Mouse (Mus musculus): ENCODE data around the gene Epc2. TPM values are rescaled to one million over a fixed set of nuclear protein-coding genes. Genes with fewer than 3 reads are reported as not detected.

Epc2 gene
- total RNA-seq, 1 experiment = 27.5 TPM

DNA sequence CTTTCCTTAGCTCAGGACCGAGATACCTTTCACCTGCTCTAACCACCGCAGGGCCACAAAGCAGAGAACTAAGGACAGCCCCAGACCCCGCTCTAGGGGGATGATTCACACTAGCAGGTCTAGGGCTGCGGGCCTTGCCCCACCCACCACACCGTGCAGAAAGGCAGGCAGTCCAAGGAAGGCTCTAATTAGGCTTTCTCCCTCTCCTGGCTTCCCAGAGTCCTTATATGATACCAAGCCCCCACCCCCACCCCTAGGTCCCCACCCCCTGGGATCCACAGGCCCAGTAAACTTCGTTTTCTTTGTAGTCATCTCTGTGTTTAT, 119.5 kb downstream of the Epc2 start:
- Histone ChIP-seq H3K27ac (ENCODE audit: insufficient read depth, low read depth, low read length, poor library complexity, severe bottlenecking) (no peak overlapping the region), H3K9me3 (ENCODE audit: control insufficient read depth, insufficient read depth, low read depth, low read length) (no peaks in the 10 kb centered on the region), H3K9ac (ENCODE audit: insufficient read depth, low read depth, low read length, poor library complexity, severe bottlenecking) (no peak overlapping the region), H3K4me3 (ENCODE audit: insufficient read depth in 1 of 2, low read depth in 1 of 2, low read length in 2 of 2, poor library complexity in 1 of 2, severe bottlenecking in 1 of 2) (no peak overlapping the region), H3K36me3 (ENCODE audit: control insufficient read depth, insufficient read depth, low read length, poor library complexity, severe bottlenecking) (no peaks in the 10 kb centered on the region), H3K4me1 (ENCODE audit: control insufficient read depth in 2 of 2, insufficient read depth in 2 of 2, low read length in 2 of 2, poor library complexity in 1 of 2) (no peaks in the 10 kb centered on the region)
- no peak for DNase-seq (ENCODE audit: low read depth, low spot score)
- TF ChIP-seq CHD2 (IDR thresholded peaks at IDR 0.05; ENCODE audit: low read depth, low read length) (no peak), HCFC1 (IDR thresholded peaks at IDR 0.05; ENCODE audit: borderline replicate concordance, insufficient read depth, low read length) (no peak), MAFK (IDR thresholded peaks at IDR 0.05; ENCODE audit: insufficient read depth, low read depth, low read length) (no peak), ZNF384 (IDR thresholded peaks at IDR 0.05; ENCODE audit: low read depth, low read length) (no peak), ZC3H11A (IDR thresholded peaks at IDR 0.05; ENCODE audit: borderline replicate concordance, low read depth, low read length) (no peak)
- in situ Hi-C loops (cut with MboI; ENCODE audit: low sequenced_read_pairs in 2 of 2, unreplicated experiment in 2 of 2) = no loop called here

DNA sequence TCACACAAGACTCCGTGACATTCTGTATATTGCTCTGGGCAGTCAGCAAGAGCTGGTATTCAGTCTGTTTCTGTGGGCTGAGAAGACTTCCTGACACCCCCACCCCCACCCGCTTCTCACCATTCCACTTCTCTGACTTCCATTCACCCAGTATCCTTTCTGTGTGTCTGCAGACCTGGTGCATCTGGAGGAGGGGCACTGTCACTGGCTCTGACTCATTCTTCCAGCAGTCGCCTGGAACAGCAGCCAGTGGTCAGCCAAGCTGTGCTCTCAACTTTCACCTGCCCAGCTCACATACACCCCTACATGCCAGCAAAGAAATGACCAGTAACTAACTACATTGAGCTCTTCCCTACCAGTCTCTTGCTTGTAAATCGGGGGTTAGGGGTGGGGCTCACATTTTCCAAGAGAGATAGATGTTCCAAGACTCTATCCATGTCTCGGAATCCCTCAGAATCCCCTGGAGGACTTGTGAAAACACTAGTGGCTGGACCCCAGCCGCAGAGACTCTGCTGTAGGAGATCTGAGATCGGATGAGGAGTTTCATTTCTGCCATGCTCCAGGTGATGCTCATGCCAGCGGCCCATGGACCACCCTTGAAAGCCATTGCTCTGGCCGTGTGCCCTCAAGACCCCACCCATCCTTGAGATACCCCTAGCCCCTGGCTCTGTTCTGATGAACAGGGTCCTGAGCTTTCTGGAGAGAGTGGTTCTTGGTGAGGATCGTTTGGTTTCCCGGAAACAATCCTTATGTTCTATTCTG, 120.1 kb downstream of the Epc2 start:
- Histone ChIP-seq H3K4me1 (ENCODE audit: control insufficient read depth in 2 of 2, insufficient read depth in 2 of 2, low read length in 2 of 2, poor library complexity in 1 of 2) (no peaks in the 10 kb centered on the region), H3K27ac (ENCODE audit: insufficient read depth, low read depth, low read length, poor library complexity, severe bottlenecking) (no peak overlapping the region), H3K9ac (ENCODE audit: insufficient read depth, low read depth, low read length, poor library complexity, severe bottlenecking) (no peak overlapping the region), H3K9me3 (ENCODE audit: control insufficient read depth, insufficient read depth, low read depth, low read length) (no peaks in the 10 kb centered on the region), H3K4me3 (ENCODE audit: insufficient read depth in 1 of 2, low read depth in 1 of 2, low read length in 2 of 2, poor library complexity in 1 of 2, severe bottlenecking in 1 of 2) (no peak overlapping the region), H3K36me3 (ENCODE audit: control insufficient read depth, insufficient read depth, low read length, poor library complexity, severe bottlenecking) (no peaks in the 10 kb centered on the region)
- in situ Hi-C loops (cut with MboI; ENCODE audit: low sequenced_read_pairs in 2 of 2, unreplicated experiment in 2 of 2) = no loop called here
- no peak for TF ChIP-seq MAFK (IDR thresholded peaks at IDR 0.05; ENCODE audit: insufficient read depth, low read depth, low read length)
- no peak for TF ChIP-seq ZNF384 (IDR thresholded peaks at IDR 0.05; ENCODE audit: low read depth, low read length)
- TF ChIP-seq ZC3H11A (IDR thresholded peaks at IDR 0.05; ENCODE audit: borderline replicate concordance, low read depth, low read length) = no peak
- TF ChIP-seq HCFC1 (IDR thresholded peaks at IDR 0.05; ENCODE audit: borderline replicate concordance, insufficient read depth, low read length) = no peak
- no peak for TF ChIP-seq CHD2 (IDR thresholded peaks at IDR 0.05; ENCODE audit: low read depth, low read length)
- DNase-seq (ENCODE audit: low read depth, low spot score) = no peak

DNA sequence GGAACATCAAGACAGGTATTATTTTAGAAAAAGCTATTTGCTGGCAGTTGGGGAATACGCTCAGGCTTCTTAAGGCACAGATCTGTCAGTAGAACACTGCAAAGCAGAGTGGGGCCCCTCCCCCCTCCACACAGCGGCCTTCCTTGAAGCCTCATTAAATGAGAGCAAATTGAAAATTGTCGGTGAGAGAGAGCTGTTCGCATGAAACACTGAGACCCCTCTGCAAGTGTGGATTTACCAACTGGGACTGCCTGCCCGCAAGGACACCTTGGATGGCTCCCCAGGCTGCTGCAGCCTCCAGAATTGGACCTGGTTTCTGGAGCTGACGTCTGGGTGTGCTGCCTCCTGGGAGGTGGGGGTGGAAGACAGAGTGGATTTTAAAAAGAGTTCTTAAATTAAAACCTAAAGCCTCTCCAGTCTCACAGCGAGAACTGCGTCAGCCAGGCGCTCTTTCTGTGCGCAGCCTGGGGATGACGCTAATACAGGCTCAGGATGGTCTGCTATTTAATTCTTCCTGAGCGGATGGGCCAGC, 120.9 kb downstream of the Epc2 start:
- in situ Hi-C loops (cut with MboI; ENCODE audit: low sequenced_read_pairs in 2 of 2, unreplicated experiment in 2 of 2) = no loop called here
- TF ChIP-seq CHD2 (IDR thresholded peaks at IDR 0.05; ENCODE audit: low read depth, low read length) (no peak), MAFK (IDR thresholded peaks at IDR 0.05; ENCODE audit: insufficient read depth, low read depth, low read length) (no peak), HCFC1 (IDR thresholded peaks at IDR 0.05; ENCODE audit: borderline replicate concordance, insufficient read depth, low read length) (no peak), ZNF384 (IDR thresholded peaks at IDR 0.05; ENCODE audit: low read depth, low read length) (no peak), ZC3H11A (IDR thresholded peaks at IDR 0.05; ENCODE audit: borderline replicate concordance, low read depth, low read length) (no peak)
- Histone ChIP-seq H3K27ac (ENCODE audit: insufficient read depth, low read depth, low read length, poor library complexity, severe bottlenecking) (no peak overlapping the region), H3K9me3 (ENCODE audit: control insufficient read depth, insufficient read depth, low read depth, low read length) (no peaks in the 10 kb centered on the region), H3K4me3 (ENCODE audit: insufficient read depth in 1 of 2, low read depth in 1 of 2, low read length in 2 of 2, poor library complexity in 1 of 2, severe bottlenecking in 1 of 2) (no peak overlapping the region), H3K4me1 (ENCODE audit: control insufficient read depth in 2 of 2, insufficient read depth in 2 of 2, low read length in 2 of 2, poor library complexity in 1 of 2) (no peaks in the 10 kb centered on the region), H3K36me3 (ENCODE audit: control insufficient read depth, insufficient read depth, low read length, poor library complexity, severe bottlenecking) (no peaks in the 10 kb centered on the region), H3K9ac (ENCODE audit: insufficient read depth, low read depth, low read length, poor library complexity, severe bottlenecking) (no peak overlapping the region)
- no peak for DNase-seq (ENCODE audit: low read depth, low spot score)

DNA sequence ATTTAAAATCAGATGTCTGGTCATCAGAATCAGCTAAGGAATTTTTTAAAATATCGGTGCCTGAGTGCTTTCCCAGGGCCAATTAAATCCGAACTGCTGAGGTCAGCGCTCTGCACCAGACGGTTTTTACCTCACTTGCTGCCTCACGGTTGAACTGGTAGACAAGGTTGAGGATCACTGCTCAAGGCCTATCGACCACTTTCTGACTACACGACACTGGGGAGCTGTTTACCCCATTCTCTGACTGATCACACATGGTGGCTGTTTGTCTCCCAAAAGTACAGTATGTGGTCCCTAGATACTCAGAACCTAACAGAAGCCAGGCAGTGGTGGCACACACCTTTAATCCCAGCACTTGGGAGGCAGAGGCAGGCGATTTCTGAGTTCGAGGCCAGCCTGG, 121.4 kb downstream of the Epc2 start:
- Histone ChIP-seq H3K36me3 (ENCODE audit: control insufficient read depth, insufficient read depth, low read length, poor library complexity, severe bottlenecking) (no peaks in the 10 kb centered on the region), H3K27ac (ENCODE audit: insufficient read depth, low read depth, low read length, poor library complexity, severe bottlenecking) (no peak overlapping the region), H3K4me1 (ENCODE audit: control insufficient read depth in 2 of 2, insufficient read depth in 2 of 2, low read length in 2 of 2, poor library complexity in 1 of 2) (no peaks in the 10 kb centered on the region), H3K9ac (ENCODE audit: insufficient read depth, low read depth, low read length, poor library complexity, severe bottlenecking) (no peak overlapping the region), H3K9me3 (ENCODE audit: control insufficient read depth, insufficient read depth, low read depth, low read length) (no peaks in the 10 kb centered on the region), H3K4me3 (ENCODE audit: insufficient read depth in 1 of 2, low read depth in 1 of 2, low read length in 2 of 2, poor library complexity in 1 of 2, severe bottlenecking in 1 of 2) (no peak overlapping the region)
- no peak for DNase-seq (ENCODE audit: low read depth, low spot score)
- in situ Hi-C loops (cut with MboI; ENCODE audit: low sequenced_read_pairs in 2 of 2, unreplicated experiment in 2 of 2) = no loop called here
- TF ChIP-seq MAFK (IDR thresholded peaks at IDR 0.05; ENCODE audit: insufficient read depth, low read depth, low read length) (0 out of 2 replicates have a peak, but pooled peaks have one; percentile 48), ZC3H11A (IDR thresholded peaks at IDR 0.05; ENCODE audit: borderline replicate concordance, low read depth, low read length) (no peak), ZNF384 (IDR thresholded peaks at IDR 0.05; ENCODE audit: low read depth, low read length) (no peak)

All from ES-E14 (cell line).